In the genomic region with DNA sequence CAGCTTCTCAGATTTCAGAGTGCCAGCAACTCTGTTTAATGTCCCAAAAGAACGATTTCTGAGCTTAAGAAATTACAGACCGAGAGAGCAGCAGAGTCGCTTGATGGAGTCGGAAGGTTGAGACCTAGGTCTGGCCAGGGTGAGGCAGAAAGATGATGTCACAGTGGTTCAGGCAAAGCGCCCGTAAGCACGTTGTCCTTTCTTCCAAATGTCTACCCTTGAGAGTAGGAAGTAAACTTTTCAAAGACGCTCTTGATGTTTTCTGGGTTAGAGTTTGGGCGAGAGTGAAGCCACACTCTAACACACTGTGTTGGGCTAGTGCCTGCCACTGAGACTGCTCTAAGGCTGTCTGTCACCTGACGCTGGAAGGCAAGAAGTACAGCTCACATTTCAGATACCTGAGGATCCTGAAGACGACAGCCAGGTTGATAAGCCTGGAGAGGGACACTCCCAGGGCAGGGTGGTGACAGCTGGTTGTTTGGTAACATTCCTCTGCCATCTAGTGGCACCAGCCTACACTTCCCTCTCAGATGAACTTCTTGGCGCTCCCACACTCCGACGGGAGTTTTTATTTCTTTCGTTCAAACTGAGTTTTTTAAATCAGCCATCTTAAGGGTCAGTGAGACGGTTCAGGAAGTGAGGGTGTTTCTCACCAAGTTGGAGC, we compare ENCODE assay signal across 8 mouse cellular contexts. TPM values are rescaled to one million over a fixed set of nuclear protein-coding genes. Genes with fewer than 3 reads are reported as not detected.
DNase-seq lines count a peak whose midpoint lies in the region; ATAC-seq and TF ChIP-seq lines count a peak whose summit lies in the region.

No protein-coding gene starts in this region.

- peaks cover 30% of the 10 kb centered on the region for H3K27me3 ChIP-seq in forebrain, embryonic 13.5 days
- H3K27me3 ChIP-seq in midbrain, embryonic 15.5 days (replicated peaks): peaks cover 31% of the 10 kb centered on the region

- no peak overlapping the region for H3K9ac ChIP-seq in forebrain, embryonic 13.5 days
- H3K9ac ChIP-seq in midbrain, embryonic 15.5 days: no peak overlapping the region

- no peak overlapping the region for H3K4me2 ChIP-seq in forebrain, embryonic 13.5 days
- no peak overlapping the region for H3K4me2 ChIP-seq in midbrain, embryonic 15.5 days

- H3K27ac ChIP-seq in left cerebral cortex, adult 2 months: no peak overlapping the region
- H3K27ac ChIP-seq in forebrain, embryonic 13.5 days: no peak overlapping the region
- H3K27ac ChIP-seq in midbrain, embryonic 15.5 days: no peak overlapping the region

- no peak overlapping the region for H3K4me3 ChIP-seq in left cerebral cortex, adult 2 months
- H3K4me3 ChIP-seq in forebrain, embryonic 13.5 days: no peak overlapping the region
- no peak overlapping the region for H3K4me3 ChIP-seq in midbrain, embryonic 15.5 days

- H3K4me1 ChIP-seq in forebrain, embryonic 13.5 days: peaks cover 35% of the 10 kb centered on the region
- H3K4me1 ChIP-seq in midbrain, embryonic 15.5 days: peaks cover 11% of the 10 kb centered on the region

- intact Hi-C loops in left cerebral cortex, adult 2 months (cut with DNase I): loop anchor here (1.0 to 2.0 kb wide), 4 partner anchors 46 to 420 kb away; no protein-coding TSS in a partner anchor
- intact Hi-C loops in left cerebral cortex, postnatal 14 days (cut with DNase I): loop anchor here (2.0 kb wide), 1 partner anchor 212 kb away; no protein-coding TSS in a partner anchor

- no peaks in the 10 kb centered on the region for H3K36me3 ChIP-seq in forebrain, embryonic 13.5 days (ENCODE audit: poor library complexity, severe bottlenecking)
- no peaks in the 10 kb centered on the region for H3K36me3 ChIP-seq in midbrain, embryonic 15.5 days (replicated peaks)

- peak; percentile 65 for ATAC-seq in forebrain, embryonic 13.5 days
- ATAC-seq in hematopoietic stem cell, adult 5-6 weeks (replicated peaks in 1 of 2; ENCODE audit: insufficient read depth in 1 of 2, low FRiP score in 2 of 2, low TSS enrichment in 1 of 2, low read depth in 1 of 2, poor library complexity in 2 of 2, severe bottlenecking in 2 of 2): peak; percentile 72 to 78; a peak in 2 of 4 replicates
- peak; percentile 54; the same call in 1 of the 2 replicates for ATAC-seq in midbrain, embryonic 15.5 days (replicated peaks)

- 51% methylated on average over 16 of the region's 16 CpGs for WGBS in forebrain, embryonic 13.5 days
- WGBS in midbrain, embryonic 15.5 days: 46% methylated on average over 16 of the region's 16 CpGs

- DNase-seq in left cerebral cortex, adult 2 months (ENCODE audit: extremely low spot score in 1 of 2, low spot score in 2 of 2): peak; percentile 41 to 49
- DNase-seq in left cerebral cortex, adult 11 months (ENCODE audit: low spot score): no peak
- DNase-seq in adrenal gland, postnatal 10 days: peak; percentile 69
- peak; percentile 48 to 62 for DNase-seq in left cerebral cortex, postnatal 14 days (ENCODE audit: low spot score in 2 of 2)
- peak; percentile 53 for DNase-seq in thymus, postnatal 0 days (ENCODE audit: low spot score)

- no peaks in the 10 kb centered on the region for H3K9me3 ChIP-seq in forebrain, embryonic 13.5 days (replicated peaks)
- no peaks in the 10 kb centered on the region for H3K9me3 ChIP-seq in midbrain, embryonic 15.5 days

- TF ChIP-seq CTCF in left cerebral cortex, adult 2 months (IDR thresholded peaks at IDR 0.05): peak; percentile 70

RNA-seq across cellular contexts. Expression of a gene that starts 45.1 kb away (rescaled TPM):
- 10 to 100 TPM; 55.1 to 66.5 TPM for total RNA-seq in left cerebral cortex, adult 2 months (2021)
- total RNA-seq in adrenal gland, postnatal 10 days (2021): 10 to 100 TPM; 19.9 to 20.0 TPM
- polyA plus RNA-seq in forebrain, embryonic 13.5 days (2015; fragmentation: Nextera tagmentation; extraction: Ambion mirVana): 25.1 and 26.4 TPM in 2 replicates
- 26.5 and 28.8 TPM in 2 replicates for total RNA-seq in hematopoietic stem cell, adult 5-6 weeks (2017)
- 10 to 100 TPM; 43.6 to 47.2 TPM for total RNA-seq in left cerebral cortex, postnatal 14 days (2021)
- polyA plus RNA-seq in midbrain, embryonic 15.5 days (2015; fragmentation: Nextera tagmentation; extraction: Ambion mirVana): 25.3 and 27.3 TPM in 2 replicates
- 13.7 and 14.5 TPM in 2 replicates for polyA plus RNA-seq in thymus, postnatal 0 days (2015; fragmentation: Nextera tagmentation; extraction: Ambion mirVana)

RNA-seq across cellular contexts. Expression of a gene that starts 49.2 kb away (rescaled TPM):
- total RNA-seq in left cerebral cortex, adult 2 months (2021): under 1 TPM; 0.38 to 0.47 TPM
- total RNA-seq in adrenal gland, postnatal 10 days (2021): under 1 TPM in 1 of 2 experiments, not detected in 1; 0.12 TPM
- 0.19 and 0.31 TPM in 2 replicates for polyA plus RNA-seq in forebrain, embryonic 13.5 days (2015; fragmentation: Nextera tagmentation; extraction: Ambion mirVana)
- total RNA-seq in hematopoietic stem cell, adult 5-6 weeks (2017): not detected in 2 replicates
- under 1 TPM; 0.44 to 0.68 TPM for total RNA-seq in left cerebral cortex, postnatal 14 days (2021)
- 0.72 and 0.88 TPM in 2 replicates for polyA plus RNA-seq in midbrain, embryonic 15.5 days (2015; fragmentation: Nextera tagmentation; extraction: Ambion mirVana)
- 0.06 and 0.12 TPM in 2 replicates for polyA plus RNA-seq in thymus, postnatal 0 days (2015; fragmentation: Nextera tagmentation; extraction: Ambion mirVana)

RNA-seq across cellular contexts. Expression of a gene that starts 54.9 kb away (rescaled TPM):
- 10 to 100 TPM; 46.7 to 50.8 TPM for total RNA-seq in left cerebral cortex, adult 2 months (2021)
- 1 to 10 TPM; 7.2 to 7.4 TPM for total RNA-seq in adrenal gland, postnatal 10 days (2021)
- 0.39 and 0.77 TPM in 2 replicates for polyA plus RNA-seq in forebrain, embryonic 13.5 days (2015; fragmentation: Nextera tagmentation; extraction: Ambion mirVana)
- total RNA-seq in hematopoietic stem cell, adult 5-6 weeks (2017): not detected in 2 replicates
- total RNA-seq in left cerebral cortex, postnatal 14 days (2021): 10 to 100 TPM; 40.1 to 43.9 TPM
- 1.3 and 1.4 TPM in 2 replicates for polyA plus RNA-seq in midbrain, embryonic 15.5 days (2015; fragmentation: Nextera tagmentation; extraction: Ambion mirVana)
- 0.68 and 1.1 TPM in 2 replicates for polyA plus RNA-seq in thymus, postnatal 0 days (2015; fragmentation: Nextera tagmentation; extraction: Ambion mirVana)

Comparison
In these comparisons a context has a peak if more than half of its experiments do, and no peak if none do; other contexts are left out.
1. RNA of a gene that starts 54.9 kb away (total RNA-seq): 46.7 to 50.8 TPM in left cerebral cortex, adult 2 months and 40.1 to 43.9 TPM in left cerebral cortex, postnatal 14 days; 7.2 to 7.4 TPM in adrenal gland, postnatal 10 days and not detected in hematopoietic stem cell, adult 5-6 weeks; every median in the first group is over 4 times any median in the second.
2. Peak in every context shown above with its lines, with median percentiles within 50 percentile points of each other: ATAC-seq.